Mouse (Mus musculus) limb, embryonic 13.5 days (tissue): ENCODE results near the gene Spag5. TPM values are rescaled to one million over a fixed set of nuclear protein-coding genes. Genes with fewer than 3 reads are reported as not detected.

ENCODE experiments used
- ATAC-seq: fragments of 200-750 bp; cut with Nextera tagmentation; 2 replicates; pipeline ENCODE4 v1.8.0; 2017; ENCODE audit warnings: low read depth, moderate number of reproducible peaks, moderate TSS enrichment; ENCODE audit not compliant: low FRiP score
- H3K27ac ChIP-seq: fragments of 300-500 bp; sonication (generic); 2 replicates; pipeline ENCODE4 v1.5.1; 2015; ENCODE audit warnings: inconsistent platforms, mild to moderate bottlenecking, moderate library complexity
- H3K27me3 ChIP-seq: fragments of 300-500 bp; sonication (generic); 2 replicates; pipeline ENCODE4 v1.6.1; 2015; ENCODE audit warnings: mild to moderate bottlenecking, inconsistent platforms
- H3K36me3 ChIP-seq: fragments of 300-500 bp; sonication (generic); 2 replicates; pipeline ENCODE4 v1.6.1; 2015; ENCODE audit warnings: inconsistent platforms, mild to moderate bottlenecking, moderate library complexity
- H3K4me1 ChIP-seq: fragments of 300-500 bp; sonication (generic); 2 replicates; pipeline ENCODE4 v1.6.1; 2015; ENCODE audit warnings: inconsistent platforms
- H3K4me2 ChIP-seq: fragments of 300-500 bp; sonication (generic); replicated peaks from 2 replicates; pipeline ENCODE4 v1.6.1; 2015; ENCODE audit warnings: inconsistent platforms, mild to moderate bottlenecking, moderate library complexity
- H3K4me3 ChIP-seq: fragments of 300-500 bp; sonication (generic); 2 replicates; pipeline ENCODE4 v1.5.1; 2015; ENCODE audit warnings: moderate library complexity, mild to moderate bottlenecking, inconsistent platforms
- H3K9ac ChIP-seq: fragments of 300-500 bp; sonication (generic); 2 replicates; pipeline ENCODE4 v1.6.1; 2015; ENCODE audit warnings: mild to moderate bottlenecking, inconsistent platforms
- H3K9me3 ChIP-seq: fragments of 300-500 bp; sonication (generic); 2 replicates; pipeline ENCODE4 v1.6.1; 2016; ENCODE audit warnings: inconsistent platforms
- WGBS: fragments of 180-500 bp; shearing (Covaris S2); methylation state at CpG from one replicate; pipeline ENCODE4 v1.1.7; 2015; 5-methylcytosine and 5-hydroxymethylcytosine counted together
- polyA plus RNA-seq: library from polyadenylated mRNA; unstranded; fragments of >200 nt; fragmentation: Nextera tagmentation; extraction: Ambion mirVana; gene quantifications from 2 replicates; pipeline ENCODE4 v1.2.1, GENCODE M21; 2015

Spag5 gene
- polyA plus RNA-seq, 1 experiment from 2014 or later = 45.8 TPM

DNA sequence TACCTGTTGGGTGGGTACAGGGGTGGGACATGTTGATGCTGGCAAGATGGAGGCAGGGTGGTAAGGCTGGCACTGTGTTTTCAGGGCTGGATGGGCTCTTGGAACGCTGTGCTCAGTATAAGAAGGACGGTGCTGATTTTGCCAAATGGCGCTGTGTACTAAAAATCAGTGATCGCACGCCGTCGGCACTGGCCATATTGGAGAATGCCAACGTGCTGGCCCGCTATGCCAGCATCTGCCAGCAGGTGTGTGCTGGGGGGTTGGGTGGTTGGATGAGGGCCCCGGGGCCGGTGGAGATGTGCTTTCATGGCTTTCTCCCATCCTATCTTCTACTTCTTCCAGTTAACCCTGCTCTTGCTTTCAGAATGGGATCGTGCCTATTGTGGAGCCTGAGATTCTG lies 23.6 kb downstream of the Spag5 start:
- 91% methylated on average over 12 of the region's 12 CpGs for WGBS
- Histone ChIP-seq H3K4me1 (peaks cover 34% of the 10 kb centered on the region), H3K36me3 (peaks cover 29% of the 10 kb centered on the region), H3K9me3 (no peaks in the 10 kb centered on the region), H3K27ac (no peak overlapping the region), H3K27me3 (no peaks in the 10 kb centered on the region), H3K9ac (no peak overlapping the region), H3K4me3 (no peak overlapping the region), H3K4me2 (no peak overlapping the region)
- ATAC-seq = no peak

DNA sequence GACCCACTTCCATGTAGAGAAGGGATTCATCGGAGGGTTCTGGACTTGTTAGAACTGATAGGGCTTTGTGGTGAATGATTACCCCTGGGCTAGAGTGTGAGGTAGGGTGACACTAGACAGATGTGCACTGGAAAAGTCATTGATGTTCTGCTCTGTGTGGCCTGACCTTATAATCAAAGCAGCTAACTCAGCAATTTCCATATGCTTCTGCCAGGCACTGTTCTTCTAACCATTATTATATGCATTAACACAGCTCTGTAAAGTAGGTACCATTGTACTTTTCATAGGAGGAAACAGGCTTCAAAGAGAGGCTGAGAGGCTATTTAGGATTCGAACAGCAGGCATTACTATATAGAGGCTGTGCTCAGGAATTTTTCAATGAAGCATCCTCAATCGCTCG lies 25.9 kb downstream of the Spag5 start:
- H3K4me1 ChIP-seq = peaks cover 23% of the 10 kb centered on the region
- WGBS = 88% methylated on average over 4 of the region's 4 CpGs
- no peaks in the 10 kb centered on the region for H3K9me3 ChIP-seq
- H3K9ac ChIP-seq = no peak overlapping the region
- H3K36me3 ChIP-seq = peaks cover 14% of the 10 kb centered on the region
- H3K27me3 ChIP-seq = no peaks in the 10 kb centered on the region
- H3K27ac ChIP-seq = no peak overlapping the region
- H3K4me3 ChIP-seq = no peak overlapping the region
- no peak for ATAC-seq
- no peak overlapping the region for H3K4me2 ChIP-seq

DNA sequence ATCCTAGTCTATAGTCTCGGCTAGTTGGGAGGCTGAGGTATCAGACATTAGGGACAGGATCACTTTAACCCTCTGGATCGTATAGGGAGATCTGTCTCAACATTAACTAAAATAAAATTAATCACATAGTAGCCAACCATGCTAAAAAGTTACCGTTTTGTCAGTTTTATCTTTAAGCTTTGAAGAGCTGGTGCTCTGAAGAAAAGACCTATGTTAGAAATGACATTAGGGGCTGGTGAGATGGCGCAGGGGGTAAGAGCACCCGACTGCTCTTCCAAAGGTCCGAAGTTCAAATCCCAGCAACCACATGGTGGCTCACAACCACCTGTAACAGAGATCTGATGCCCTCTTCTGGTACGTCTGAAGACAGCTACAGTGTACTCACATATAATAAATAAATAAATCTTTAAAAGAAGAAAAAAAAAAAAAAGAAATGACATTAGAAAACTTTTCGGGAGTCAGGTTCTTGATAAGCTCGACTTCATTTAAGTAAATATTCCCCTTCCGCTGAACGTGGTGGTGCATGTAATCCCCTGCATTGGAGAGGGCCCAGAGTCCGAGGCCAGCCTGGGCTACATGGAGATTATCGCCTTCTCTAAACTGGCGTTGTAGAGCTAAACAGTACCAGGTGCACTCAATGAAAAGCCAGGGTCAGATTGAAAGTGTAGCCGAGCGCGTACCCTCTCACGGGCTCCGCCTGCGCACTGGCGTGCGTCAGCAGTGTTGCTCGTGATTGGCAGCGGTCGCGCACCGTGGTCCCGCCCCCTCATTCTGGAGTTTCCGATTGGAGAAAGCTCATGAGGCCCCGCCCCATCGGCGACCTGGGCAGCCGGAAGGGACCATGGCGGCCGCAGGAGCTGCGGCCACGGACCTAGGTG lies 26.5 kb downstream of the Spag5 start, which contains the start of gene Pigs:
Gene Pigs (plus strand): TSS at position 782 of the 878 bp plus-strand sequence.
- Histone ChIP-seq H3K9ac (peak within 1 kb of the TSS; percentile 89), H3K4me1 (peaks cover 16% of the 10 kb centered on the region), H3K4me2 (peak within 1 kb of the TSS; percentile 92), H3K4me3 (peak within 1 kb of the TSS; percentile 86), H3K9me3 (no peaks in the 10 kb centered on the region), H3K27me3 (no peaks in the 10 kb centered on the region), H3K36me3 (peaks cover 18% of the 10 kb centered on the region), H3K27ac (no peak within 1 kb of the TSS)
- peak; percentile 97 for ATAC-seq
- 13% methylated on average over 37 of the region's 37 CpGs for WGBS

DNA sequence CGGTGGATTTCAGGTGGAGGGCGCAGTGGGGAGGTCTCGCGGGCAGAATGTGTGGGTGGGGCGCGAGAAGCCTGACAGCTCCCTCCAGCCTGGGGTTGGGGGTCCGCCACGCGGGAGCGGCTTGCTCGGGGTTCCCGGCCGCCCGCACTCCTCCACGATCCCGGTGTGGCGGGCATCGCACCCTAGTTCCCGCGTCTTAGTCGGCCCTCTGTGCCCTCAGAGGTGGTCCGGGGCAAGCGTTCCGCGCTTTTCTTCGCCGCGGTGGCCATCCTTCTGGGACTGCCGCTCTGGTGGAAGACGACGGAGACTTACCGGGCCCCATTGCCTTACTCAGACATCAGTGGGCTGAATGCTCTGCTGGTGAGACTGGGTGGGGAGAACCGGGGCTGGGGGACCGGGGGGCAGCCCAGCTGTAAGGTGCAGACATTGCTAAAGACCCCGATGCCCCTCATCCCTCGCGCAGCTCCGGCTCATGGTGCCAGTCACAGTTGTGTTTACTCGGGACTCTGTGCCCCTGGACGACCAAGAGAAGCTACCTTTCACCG lies 27.3 kb downstream of the Spag5 start:
- Histone ChIP-seq H3K4me1 (peaks cover 9% of the 10 kb centered on the region), H3K36me3 (peaks cover 25% of the 10 kb centered on the region), H3K4me2 (peak overlapping the region; percentile 92), H3K27me3 (no peaks in the 10 kb centered on the region), H3K27ac (no peak overlapping the region), H3K4me3 (peak overlapping the region; percentile 86), H3K9me3 (no peaks in the 10 kb centered on the region), H3K9ac (peak overlapping the region; percentile 89)
- ATAC-seq = peak; percentile 70; the same call in 1 of the 2 replicates
- under 1% methylated on average over 41 of the region's 41 CpGs for WGBS

DNA sequence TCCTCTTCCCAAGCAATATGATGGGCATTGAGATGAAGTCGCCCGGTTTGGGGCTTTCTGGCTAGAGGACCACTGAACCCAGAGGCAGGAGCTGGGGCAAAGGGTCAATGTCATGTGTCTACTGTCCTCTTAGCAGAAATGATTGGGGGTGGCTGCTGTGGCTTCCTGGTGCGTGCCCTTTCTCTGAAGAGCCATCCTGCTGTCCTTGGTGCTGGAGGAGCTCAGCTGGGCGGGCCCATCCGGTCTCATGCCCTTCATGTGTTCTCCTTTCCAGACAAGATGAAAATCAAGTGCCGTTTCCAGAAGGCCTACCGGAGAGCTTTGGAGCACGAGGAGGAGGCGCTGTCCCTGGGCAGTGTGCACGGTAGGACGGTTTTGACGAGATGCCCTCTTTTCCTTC lies 31.3 kb downstream of the Spag5 start:
- Histone ChIP-seq H3K9me3 (no peaks in the 10 kb centered on the region), H3K4me1 (peaks cover 7% of the 10 kb centered on the region), H3K4me3 (no peak overlapping the region), H3K36me3 (peaks cover 58% of the 10 kb centered on the region), H3K9ac (no peak overlapping the region), H3K4me2 (no peak overlapping the region), H3K27me3 (no peaks in the 10 kb centered on the region), H3K27ac (no peak overlapping the region)
- ATAC-seq = no peak
- WGBS = 96% methylated on average over 12 of the region's 12 CpGs

DNA sequence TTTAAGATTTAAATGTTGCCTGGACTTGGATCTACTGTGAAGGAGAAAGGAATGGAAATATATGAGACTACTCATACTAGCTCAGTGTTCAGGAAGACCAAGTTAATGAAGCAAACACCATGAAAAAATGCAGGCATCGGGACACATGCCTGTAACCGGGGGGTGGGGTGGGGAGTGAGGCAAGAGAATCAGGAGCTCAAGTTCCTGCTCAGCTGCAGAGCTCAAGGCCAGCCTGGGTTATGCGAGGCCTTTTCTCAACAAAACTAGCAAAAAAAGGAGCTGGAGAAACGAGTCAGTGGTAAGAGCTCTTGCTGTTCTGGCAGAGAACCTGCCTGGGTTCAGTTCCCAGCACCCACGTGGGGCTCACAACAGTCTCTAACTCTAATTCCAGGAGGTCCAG lies 32.7 kb downstream of the Spag5 start:
- Histone ChIP-seq H3K4me3 (no peak overlapping the region), H3K9me3 (no peaks in the 10 kb centered on the region), H3K27me3 (no peaks in the 10 kb centered on the region), H3K4me2 (no peak overlapping the region), H3K36me3 (peaks cover 66% of the 10 kb centered on the region), H3K4me1 (peaks cover 5% of the 10 kb centered on the region), H3K9ac (no peak overlapping the region), H3K27ac (no peak overlapping the region)
- ATAC-seq = no peak
- 91% methylated on average over 5 of the region's 5 CpGs for WGBS

DNA sequence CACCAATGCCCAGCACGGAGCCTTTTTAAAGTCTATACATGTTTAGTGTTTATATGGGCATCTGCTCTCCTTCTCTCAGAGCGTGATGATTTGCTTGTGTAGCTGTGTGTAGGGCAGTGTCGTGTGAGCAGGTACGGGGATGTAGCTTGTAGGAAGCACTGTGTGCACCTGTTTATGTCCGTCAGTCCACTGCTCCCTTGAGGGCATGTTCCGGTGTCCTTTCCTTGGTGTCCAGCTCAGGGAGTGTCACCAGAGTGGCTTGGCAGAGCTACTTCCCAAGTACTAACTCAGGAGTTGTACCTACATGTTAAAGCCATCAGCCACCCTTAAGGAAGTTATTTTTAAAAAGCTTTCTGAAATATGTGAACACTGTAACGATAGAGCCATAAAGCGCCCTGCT lies 35.7 kb downstream of the Spag5 start:
- H3K27ac ChIP-seq = no peak overlapping the region
- no peaks in the 10 kb centered on the region for H3K9me3 ChIP-seq
- H3K27me3 ChIP-seq = no peaks in the 10 kb centered on the region
- H3K4me1 ChIP-seq = no peaks in the 10 kb centered on the region
- ATAC-seq = no peak
- H3K4me3 ChIP-seq = no peak overlapping the region
- H3K36me3 ChIP-seq = peaks cover 89% of the 10 kb centered on the region
- 89% methylated on average over 8 of the region's 8 CpGs for WGBS
- no peak overlapping the region; the same call in 1 of the 2 replicates for H3K9ac ChIP-seq
- no peak overlapping the region for H3K4me2 ChIP-seq

DNA sequence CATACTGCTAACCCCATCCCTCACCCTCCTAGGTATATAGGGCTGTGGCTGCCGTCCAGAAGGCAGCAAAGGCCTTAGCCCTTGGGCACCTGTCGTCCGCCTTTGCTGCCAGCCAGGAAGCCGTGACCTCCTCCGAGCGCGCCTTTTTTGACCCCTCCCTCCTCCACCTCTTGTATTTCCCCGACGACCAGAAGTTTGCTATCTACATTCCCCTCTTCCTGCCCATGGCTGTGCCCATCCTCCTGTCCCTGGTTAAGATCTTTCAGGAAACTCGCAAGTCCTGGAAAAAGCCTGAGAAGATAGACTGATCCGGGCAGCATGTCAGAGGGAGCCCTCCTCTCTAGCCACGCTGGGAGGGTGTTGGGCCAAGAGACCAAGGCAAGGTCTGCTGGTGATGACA lies 40.4 kb downstream of the Spag5 start:
- no peak overlapping the region for H3K4me2 ChIP-seq
- H3K27me3 ChIP-seq = no peaks in the 10 kb centered on the region
- no peaks in the 10 kb centered on the region for H3K9me3 ChIP-seq
- peaks cover 32% of the 10 kb centered on the region for H3K4me1 ChIP-seq
- no peak for ATAC-seq
- H3K4me3 ChIP-seq = no peak overlapping the region
- peaks cover 45% of the 10 kb centered on the region for H3K36me3 ChIP-seq
- H3K9ac ChIP-seq = no peak overlapping the region
- no peak overlapping the region for H3K27ac ChIP-seq
- WGBS = 82% methylated on average over 12 of the region's 12 CpGs

DNA sequence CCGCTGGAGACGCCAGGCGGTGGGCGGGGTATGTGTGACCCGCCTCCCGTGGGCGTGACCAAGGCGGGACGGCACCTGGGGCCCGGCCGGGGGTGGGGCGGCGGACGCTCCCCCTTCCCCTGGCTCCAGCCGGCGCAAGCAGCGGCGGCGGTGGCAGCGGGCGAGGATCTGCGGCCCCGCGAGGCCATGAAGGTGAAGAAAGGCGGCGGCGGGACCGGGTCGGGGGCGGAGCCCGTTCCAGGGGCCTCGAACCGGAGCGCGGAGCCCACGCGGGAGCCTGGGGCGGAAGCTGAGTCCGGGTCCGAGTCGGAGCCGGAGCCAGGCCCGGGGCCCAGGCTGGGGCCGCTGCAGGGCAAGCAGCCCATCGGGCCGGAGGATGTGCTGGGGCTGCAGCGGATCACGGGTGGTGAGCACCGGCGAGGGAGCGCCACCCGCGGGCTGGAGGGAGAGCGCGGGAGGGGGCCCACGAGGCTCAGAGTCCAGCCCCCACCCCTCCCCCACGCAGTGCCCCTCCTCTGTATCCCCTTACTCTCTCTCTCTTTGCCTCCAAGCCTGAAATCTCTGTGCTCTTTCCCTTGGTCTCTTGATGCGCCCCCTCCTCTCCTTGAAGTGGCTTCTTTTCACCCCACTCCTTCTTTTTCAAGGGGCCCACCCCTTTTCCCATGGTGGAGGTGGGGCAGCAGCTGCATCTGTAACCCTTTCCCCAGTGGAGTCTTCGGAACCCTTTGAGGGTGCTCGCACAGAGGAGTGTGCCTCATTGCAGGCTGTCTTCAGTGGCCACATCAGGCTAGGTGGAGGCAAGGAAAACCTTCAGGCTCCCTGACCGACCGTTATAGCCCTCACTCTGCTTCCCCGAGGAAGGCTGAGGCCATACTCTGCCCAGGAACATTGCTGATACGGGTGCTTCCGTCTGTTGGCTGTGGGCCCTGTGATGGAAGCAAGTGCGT lies 42.3 kb downstream of the Spag5 start, which contains the start of gene Unc119:
Gene Unc119 (plus strand): TSS at position 102 of the 947 bp plus-strand sequence.
- ATAC-seq = peak; percentile 89
- Histone ChIP-seq H3K27me3 (no peaks in the 10 kb centered on the region), H3K4me2 (peak within 1 kb of the TSS; percentile 89), H3K4me3 (peak within 1 kb of the TSS; percentile 91), H3K36me3 (peaks cover 46% of the 10 kb centered on the region), H3K9ac (peak within 1 kb of the TSS; percentile 96), H3K9me3 (no peaks in the 10 kb centered on the region), H3K27ac (peak within 1 kb of the TSS; percentile 93), H3K4me1 (peaks cover 37% of the 10 kb centered on the region)
- 1% methylated on average over 55 of the region's 66 CpGs for WGBS

DNA sequence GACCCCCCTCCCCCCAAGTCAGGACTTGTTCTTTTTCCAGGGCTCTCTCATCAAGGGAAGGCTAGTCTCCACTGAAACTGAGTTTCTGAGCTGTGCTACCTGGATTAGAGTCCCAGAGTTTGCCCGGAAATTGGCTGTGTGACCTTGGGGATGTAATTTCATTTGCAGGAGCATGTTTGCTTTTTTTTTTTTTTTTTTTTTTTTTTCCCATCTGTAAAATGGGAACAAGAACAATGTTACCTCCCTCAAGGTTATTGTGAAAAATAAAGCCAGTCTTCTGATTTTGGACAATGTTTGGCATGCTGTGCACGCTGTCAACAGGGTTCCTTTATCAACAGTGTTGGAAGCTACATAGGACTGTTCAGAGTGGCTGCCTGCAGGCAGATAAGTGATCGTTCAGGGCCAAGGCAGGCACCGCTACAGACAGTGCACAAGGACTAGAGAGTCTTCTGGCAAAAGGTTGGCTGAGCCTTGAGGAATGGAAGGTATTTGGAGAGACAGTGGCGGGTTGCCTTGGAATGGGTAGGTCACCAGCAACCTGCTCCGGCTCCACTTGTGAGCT lies 43.1 kb downstream of the Spag5 start:
- WGBS = 79% methylated on average over 6 of the region's 6 CpGs
- H3K9ac ChIP-seq = peak overlapping the region; percentile 96

DNA sequence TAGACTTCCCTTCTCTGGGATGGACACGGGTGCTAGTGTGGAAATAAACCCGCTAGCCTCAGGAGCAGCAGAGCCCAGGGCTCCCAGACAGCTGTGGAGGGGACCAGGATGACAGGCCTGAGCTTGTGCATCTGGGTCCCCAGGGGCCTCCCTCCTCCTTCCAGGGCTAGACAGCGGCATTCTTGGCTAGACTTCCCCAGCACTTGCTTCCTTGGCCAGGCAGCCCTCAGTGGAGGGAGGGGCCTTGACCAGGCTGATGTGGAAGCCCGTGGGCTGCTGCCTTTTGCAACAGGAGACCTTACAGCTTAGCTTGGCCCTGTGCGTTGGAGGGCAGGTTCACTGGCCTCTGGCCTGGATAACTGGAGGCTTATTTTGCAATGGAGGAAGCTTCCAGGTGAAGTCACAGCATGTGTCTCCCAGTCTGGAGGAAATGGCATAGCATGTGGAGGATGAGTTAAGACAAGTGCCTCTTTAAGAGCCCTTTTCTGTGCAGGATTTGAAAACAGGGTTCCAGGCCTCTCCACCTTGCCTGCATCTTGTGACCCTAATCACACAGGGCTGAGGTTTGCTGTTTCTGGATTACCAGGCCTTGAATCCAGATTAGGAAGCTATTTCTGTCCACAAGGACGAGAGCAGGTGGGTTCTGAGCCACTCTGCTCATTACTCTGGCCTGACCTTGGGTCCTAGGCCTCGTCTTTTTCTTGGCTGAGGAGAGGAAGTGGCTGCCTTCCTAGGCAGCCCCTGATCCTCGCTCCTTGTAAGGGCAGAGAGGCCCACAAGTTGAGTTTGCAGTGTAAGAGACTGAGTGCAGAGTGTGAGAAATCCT lies 43.8 kb downstream of the Spag5 start:
- 66% methylated on average over 8 of the region's 8 CpGs for WGBS
- Histone ChIP-seq H3K4me1 (peaks cover 45% of the 10 kb centered on the region), H3K4me3 (peak overlapping the region; percentile 91), H3K4me2 (peak overlapping the region; percentile 89), H3K9ac (peak overlapping the region; percentile 55), H3K36me3 (peaks cover 43% of the 10 kb centered on the region), H3K27me3 (no peaks in the 10 kb centered on the region), H3K27ac (peak overlapping the region; percentile 52; the same call in 1 of the 2 replicates), H3K9me3 (no peaks in the 10 kb centered on the region)
- no peak for ATAC-seq

More for the DNA sequence above, 43.1 kb downstream of the Spag5 start:
- Histone ChIP-seq H3K4me1 (peaks cover 38% of the 10 kb centered on the region), H3K36me3 (peaks cover 46% of the 10 kb centered on the region), H3K4me3 (peak overlapping the region; percentile 91), H3K27ac (peak overlapping the region; percentile 93; the same call in 1 of the 2 replicates), H3K4me2 (peak overlapping the region; percentile 89), H3K9me3 (no peaks in the 10 kb centered on the region), H3K27me3 (no peaks in the 10 kb centered on the region)
- ATAC-seq = no peak
